Comparison of ENCODE assay signal across 2 mouse cellular contexts in the genomic region with DNA sequence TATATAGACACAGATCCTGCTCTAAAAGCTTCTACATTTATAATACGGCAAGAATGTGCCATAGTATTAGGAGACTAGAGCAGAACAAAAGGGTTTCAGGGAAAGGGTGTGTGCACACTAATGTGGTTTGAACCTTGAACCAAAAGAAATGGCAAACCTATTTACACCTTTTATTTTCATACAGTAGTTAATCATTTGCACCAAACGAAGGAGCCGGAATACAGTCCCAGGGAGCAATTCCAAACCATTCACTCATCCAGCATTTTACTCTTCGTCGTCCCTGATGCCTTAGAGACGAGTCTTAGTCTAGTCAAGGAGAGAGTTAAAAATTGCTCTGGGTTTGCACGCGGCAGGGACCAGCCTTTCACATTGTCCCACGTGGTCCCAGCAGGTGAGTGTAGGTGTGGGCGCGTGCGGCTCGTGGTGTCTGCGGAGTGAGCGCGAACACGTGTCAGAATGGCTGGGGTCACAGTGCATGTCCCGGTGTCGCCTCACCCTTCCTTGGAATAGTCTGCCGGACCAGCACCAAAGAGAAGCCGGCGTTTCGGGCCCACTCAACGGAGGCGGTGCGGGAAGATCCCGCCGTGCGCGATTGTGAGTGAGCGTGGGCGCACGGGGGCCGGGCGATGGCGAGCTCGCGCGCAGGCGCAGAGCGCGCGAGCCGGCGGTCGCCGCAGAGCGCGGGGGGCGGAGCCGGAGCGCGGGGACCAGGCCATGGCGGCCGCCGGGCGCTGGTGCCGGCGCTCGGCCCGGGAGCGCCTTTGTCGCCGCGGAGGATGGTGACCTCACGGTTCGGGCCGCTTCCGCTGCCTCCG.
TF ChIP-seq lines count a peak whose summit lies in the region.

Gene Rnf145, plus strand, starts transcription at position 684 of the 815 bp plus-strand sequence.

TF ChIP-seq in C2C12, 6 proteins besides CTCF, POLR2A, EP300 and RAD21:
- TF ChIP-seq MYOD1 (IDR thresholded peaks at IDR 0.05; ENCODE audit: control insufficient read depth, insufficient read length, low read depth) (no peak), CEBPB (IDR thresholded peaks at IDR 0.05; ENCODE audit: low read depth) (no peak), MAX (IDR thresholded peaks at IDR 0.05) (peak; percentile 48)

TF ChIP-seq in myocyte, 11 proteins besides CTCF, POLR2A, EP300 and RAD21:
- TF ChIP-seq TCF3 (IDR thresholded peaks at IDR 0.05; ENCODE audit: insufficient read length, low read depth) (no peak), POLR2AphosphoS2 (IDR thresholded peaks at IDR 0.05; ENCODE audit: insufficient read length, low read depth) (peak; percentile 61), USF1 (IDR thresholded peaks at IDR 0.05; ENCODE audit: low read depth) (peak; percentile 38), REST (IDR thresholded peaks at IDR 0.05; ENCODE audit: insufficient read depth, insufficient read length) (no peak), MYOD1 (IDR thresholded peaks at IDR 0.05; ENCODE audit: control insufficient read depth in 1 of 3, insufficient read length in 2 of 3, low read depth in 2 of 3) (peak in 1 of 3 experiments; percentile 22)
TF ChIP-seq in myocyte: peak in this region for 3.
